19 mouse cellular contexts compared by ENCODE assay signal in genomic region chr2:50331716-50332270, GRCm38 (mm10). TPM values are rescaled to one million over a fixed set of nuclear protein-coding genes. Genes with fewer than 3 reads are reported as not detected.
DNase-seq lines count a peak whose midpoint lies in the region; TF ChIP-seq lines count a peak whose summit lies in the region.
"Had no signal": no experiment of that assay in that cellular context is flagged by ENCODE, and none has a peak within 500 bp of the region (broad histone marks: within the 10 kb centered on the region; RNA-seq: fewer than 3 reads in every experiment).

No protein-coding gene starts in this region.

- DNase-seq in cerebellum, postnatal 14 days = peak; percentile 29 to 44
- no peak for DNase-seq in cerebellum, adult 8-10 months
- DNase-seq in left cerebral cortex, postnatal 4 days = peak; percentile 19
- DNase-seq in left cerebral cortex, adult 2 months (ENCODE audit: extremely low spot score in 1 of 2, low spot score in 2 of 2) = no peak
- DNase-seq in 3134 (ENCODE audit: extremely low read depth, insufficient read length, low spot score) = peak; percentile 20
- peak; percentile 34 for DNase-seq in fibroblast of lung, adult 2 months (ENCODE audit: low read depth)
- no peak for DNase-seq in yolk sac, embryonic 10.5 days (ENCODE audit: low spot score)
- no peak for DNase-seq in T-cell, adult 2 months (ENCODE audit: low spot score)
- DNase-seq: adrenal gland, postnatal 36 days; cerebellum, postnatal 36 days; gastrocnemius, postnatal 25 days; kidney, adult 8-10 months; kidney, postnatal 25 days; layer of hippocampus, adult 9-11 months; liver; thymus, postnatal 36 days had no signal

- H3K4me3 ChIP-seq in left cerebral cortex, adult 2 months = no peak overlapping the region
- H3K4me3 ChIP-seq: lung, embryonic 15.5 days; megakaryocyte, embryonic 14.5 days; neural tube, embryonic 15.5 days had no signal

- intact Hi-C loops in left cerebral cortex, postnatal 4 days (cut with DNase I) = no loop called here
- intact Hi-C loops in left cerebral cortex, adult 2 months (cut with DNase I) = no loop called here

- TF ChIP-seq CTCF in left cerebral cortex, adult 2 months (IDR thresholded peaks at IDR 0.05) = no peak

- H3K27ac ChIP-seq in left cerebral cortex, adult 2 months = no peak overlapping the region
- H3K27ac ChIP-seq: lung, embryonic 15.5 days; neural tube, embryonic 15.5 days had no signal

RNA-seq across cellular contexts. Expression of gene Mmadhc, which starts 35.2 kb away (rescaled TPM):
- 10 to 100 TPM; 58.5 to 58.6 TPM for total RNA-seq in left cerebral cortex, postnatal 4 days (2021)
- 10 to 100 TPM; 48.1 to 57.1 TPM for total RNA-seq in left cerebral cortex, adult 2 months (2021)

Comparison
In these comparisons a context has a peak if more than half of its experiments do, and no peak if none do; other contexts are left out.
1. DNase-seq: peak in cerebellum, postnatal 14 days (2 of 2), left cerebral cortex, postnatal 4 days (single experiment), 3134 (single experiment) and fibroblast of lung, adult 2 months (single experiment); none in cerebellum, adult 8-10 months (single experiment), left cerebral cortex, adult 2 months (0 of 2), yolk sac, embryonic 10.5 days (single experiment) and T-cell, adult 2 months (single experiment).